Mouse (Mus musculus) heart, adult 2 months (tissue): ENCODE measurements around the gene Gm42688. TPM values are rescaled to one million over a fixed set of nuclear protein-coding genes. Genes with fewer than 3 reads are reported as not detected.

Experiments used
- DNase-seq, 2 experiments: peaks; one replicate each; pipeline ENCODE4 v3.0.0; 2021
- H3K27ac ChIP-seq: fragments of 200-600 bp; 2 replicates; pipeline ENCODE4 v1.8.1; 2022
- H3K27me3 ChIP-seq: fragments of 200-500 bp; 2 replicates; pipeline ENCODE4 v1.6.1; 2012; ENCODE audit warnings: mild to moderate bottlenecking, low read length, inconsistent platforms, mixed read lengths; ENCODE audit not compliant: control insufficient read depth, insufficient read depth
- H3K36me3 ChIP-seq: fragments of 200-500 bp; 2 replicates; pipeline ENCODE4 v1.6.1; 2012; ENCODE audit warnings: low read length, inconsistent platforms; ENCODE audit not compliant: control insufficient read depth, insufficient read depth
- H3K4me1 ChIP-seq: fragments of 200-500 bp; 2 replicates; pipeline ENCODE4 v1.6.1; 2011; ENCODE audit warnings: low read length; ENCODE audit not compliant: control insufficient read depth, insufficient read depth
- H3K4me3 ChIP-seq: fragments of 200-600 bp; 2 replicates; pipeline ENCODE4 v1.8.1; 2022
- H3K79me2 ChIP-seq: fragments of 200-500 bp; replicated peaks from 2 replicates; pipeline ENCODE4 v1.6.1; 2012; ENCODE audit warnings: mild to moderate bottlenecking, inconsistent platforms, low read length, moderate library complexity, mixed read lengths; ENCODE audit not compliant: control insufficient read depth, insufficient read depth
- H3K9ac ChIP-seq: fragments of 200-500 bp; 2 replicates; pipeline ENCODE4 v1.6.1; 2012; ENCODE audit warnings: low read depth, mild to moderate bottlenecking, control low read depth, inconsistent platforms, low read length, mixed read lengths
- CTCF ChIP-seq: fragments of 200-600 bp; IDR thresholded peaks from 2 replicates; pipeline ENCODE4 v1.8.1; 2022; ENCODE audit warnings: antibody characterized with exemption, mild to moderate bottlenecking, moderate library complexity
- EP300 ChIP-seq: fragments of 200-500 bp; IDR thresholded peaks from 2 replicates; pipeline ENCODE4 v1.6.1; 2011; ENCODE audit warnings: low read depth, low read length, control low read depth; ENCODE audit not compliant: insufficient read depth
- POLR2A ChIP-seq: fragments of 200-500 bp; IDR thresholded peaks from 2 replicates; pipeline ENCODE4 v1.6.1; 2011; ENCODE audit warnings: mild to moderate bottlenecking, low read depth, low read length, control low read depth; ENCODE audit not compliant: insufficient read depth
- WGBS: fragments of 180-500 bp; shearing (Covaris S2); methylation state at CpG from one replicate; pipeline ENCODE4 v1.1.7; 2018; 5-methylcytosine and 5-hydroxymethylcytosine counted together
- intact Hi-C: fragments of 180-260 bp; cut with DNase I; formaldehyde crosslinking; loops from one replicate; pipeline ENCODE4 v1.15.1; 2025
- long read RNA-seq: library from polyadenylated mRNA; stranded (forward); transcript quantifications from one replicate; pipeline ENCODE4 v2.0.0, GENCODE M21; 2021
- polyA plus RNA-seq: library from polyadenylated mRNA; depleted of rRNA; stranded (reverse); fragments of >200 nt; gene quantifications from 2 replicates; pipeline ENCODE4 v1.2.3, GENCODE M21; 2012; rRNA removed
- total RNA-seq, 2 experiments: library from RNA; stranded (reverse); gene quantifications; 2 replicates each; pipeline ENCODE4 v1.2.3; 2021

Gm42688 gene
- total RNA-seq = under 1 TPM; 0.80 to 0.94 TPM
- polyA plus RNA-seq = 1.6 TPM in 2 replicates
- long read RNA-seq, partial matches to known transcripts = 1 of 1 reads
- long read RNA-seq, other reads (novel, unspliced or antisense) = 0 of 1 reads

- Histone ChIP-seq H3K4me3 (peak within 1 kb of the TSS; percentile 72), H3K27me3 (no peaks in the 10 kb centered on the region), H3K79me2 (no peaks in the 10 kb centered on the region), H3K4me1 (peaks cover 4% of the 10 kb centered on the region), H3K36me3 (no peaks in the 10 kb centered on the region), H3K9ac (peak within 1 kb of the TSS; percentile 91), H3K27ac (peak within 1 kb of the TSS; percentile 89)
- WGBS = under 1% methylated on average over 25 of the region's 25 CpGs
- intact Hi-C loops = loop anchor here (1.0 to 10.0 kb wide), 2 partner anchors 105 to 163 kb away; no protein-coding TSS in a partner anchor
- peak; percentile 89 to 92 for DNase-seq
- TF ChIP-seq EP300 (peak; percentile 64; the same call in 1 of the 2 replicates), CTCF (peak; percentile 68), POLR2A (peak; percentile 68)
Measured at GRCm38 (mm10) chr6:83101316-83101687, at the start of gene Gm42688, which contains the start of gene Ccdc142. Gm42688 (plus strand) TSS chr6:83101617. Ccdc142 (plus strand) TSS chr6:83101601.

GRCm38 (mm10) chr6:83053136-83053960, 48.1 kb upstream of the Gm42688 start:
- intact Hi-C loops = no loop called here

GRCm38 (mm10) chr6:83054074-83054851, 47.2 kb upstream of the Gm42688 start, which contains the start of gene Aup1:
Aup1 (plus strand) TSS chr6:83054521.
- Histone ChIP-seq H3K79me2 (no peaks in the 10 kb centered on the region; the same call in 1 of the 2 replicates), H3K4me1 (peaks cover 8% of the 10 kb centered on the region), H3K27ac (peak within 1 kb of the TSS; percentile 93), H3K4me3 (peak within 1 kb of the TSS; percentile 88), H3K27me3 (no peaks in the 10 kb centered on the region), H3K9ac (peak within 1 kb of the TSS; percentile 92), H3K36me3 (no peaks in the 10 kb centered on the region)
- TF ChIP-seq POLR2A = peak; percentile 75
- TF ChIP-seq EP300 = peak; percentile 90
- no peak for TF ChIP-seq CTCF
- WGBS = under 1% methylated on average over 64 of the region's 64 CpGs
- DNase-seq = peak; percentile 97 to 98
- intact Hi-C loops = loop anchor here (1.0 to 2.0 kb wide), 3 partner anchors 23 to 57 kb away; partner anchors contain the start of genes Mrpl53 and Pcgf1

More at GRCm38 (mm10) chr6:83053136-83053960, 48.1 kb upstream of the Gm42688 start:
- Histone ChIP-seq H3K4me3 (peak overlapping the region; percentile 88), H3K36me3 (no peaks in the 10 kb centered on the region), H3K9ac (peak overlapping the region; percentile 75), H3K79me2 (no peaks in the 10 kb centered on the region; the same call in 1 of the 2 replicates), H3K27ac (peak overlapping the region; percentile 93), H3K27me3 (no peaks in the 10 kb centered on the region; the same call in 1 of the 2 replicates), H3K4me1 (peaks cover 8% of the 10 kb centered on the region)
- peak; percentile 43 for DNase-seq
- no peak for TF ChIP-seq CTCF
- TF ChIP-seq POLR2A = no peak
- TF ChIP-seq EP300 = no peak
- WGBS = 4% methylated on average over 26 of the region's 26 CpGs

DNA sequence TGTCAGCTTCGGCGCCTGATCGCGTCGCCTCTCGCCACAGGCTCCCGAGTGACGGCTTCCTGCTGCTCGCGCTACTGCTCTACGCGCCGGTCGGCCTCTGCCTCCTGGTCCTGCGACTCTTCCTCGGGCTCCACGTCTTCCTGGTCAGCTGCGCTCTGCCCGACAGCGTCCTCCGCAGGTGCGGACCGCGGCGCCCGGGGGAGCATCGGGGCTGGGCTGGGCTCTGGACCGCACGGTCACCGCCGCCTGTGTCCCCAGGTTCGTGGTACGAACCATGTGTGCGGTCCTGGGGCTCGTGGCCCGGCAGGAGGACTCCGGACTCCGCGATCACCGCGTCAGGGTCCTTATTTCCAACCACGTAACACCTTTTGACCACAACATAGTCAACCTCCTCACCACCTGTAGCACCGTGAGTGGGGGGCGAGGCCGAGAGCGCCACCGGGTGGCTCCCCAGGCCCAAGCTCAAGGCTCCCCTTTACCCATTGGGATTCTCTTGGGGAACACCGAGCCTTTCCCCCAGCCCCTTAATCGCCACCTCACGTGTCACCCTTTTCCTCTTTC, 46.5 kb upstream of the Gm42688 start, which contains the start of gene Htra2:
Htra2 (minus strand) TSS at position 403 of the 561 bp plus-strand sequence.
- intact Hi-C loops = loop anchor here (1.0 to 2.0 kb wide), 3 partner anchors 22 to 58 kb away; partner anchors contain the start of genes Mrpl53 and Pcgf1
- Histone ChIP-seq H3K36me3 (no peaks in the 10 kb centered on the region), H3K4me3 (peak within 1 kb of the TSS; percentile 88), H3K27ac (peak within 1 kb of the TSS; percentile 93), H3K27me3 (no peaks in the 10 kb centered on the region), H3K79me2 (no peaks in the 10 kb centered on the region; the same call in 1 of the 2 replicates), H3K9ac (peak within 1 kb of the TSS; percentile 92), H3K4me1 (peaks cover 8% of the 10 kb centered on the region)
- under 1% methylated on average over 50 of the region's 50 CpGs for WGBS
- peak; percentile 53 for TF ChIP-seq CTCF
- no peak for TF ChIP-seq POLR2A
- no peak for DNase-seq

GRCm38 (mm10) chr6:83057790-83058189, 43.6 kb upstream of the Gm42688 start, which contains the start of gene Dqx1:
Dqx1 (plus strand) TSS chr6:83057844.
- no peak within 1 kb of the TSS for H3K9ac ChIP-seq
- DNase-seq = no peak
- H3K4me1 ChIP-seq = peaks cover 7% of the 10 kb centered on the region
- no peak within 1 kb of the TSS for H3K27ac ChIP-seq
- no peak within 1 kb of the TSS for H3K4me3 ChIP-seq
- intact Hi-C loops = no loop called here
- H3K27me3 ChIP-seq = no peaks in the 10 kb centered on the region
- H3K79me2 ChIP-seq = no peaks in the 10 kb centered on the region; the same call in 1 of the 2 replicates
- H3K36me3 ChIP-seq = no peaks in the 10 kb centered on the region
- TF ChIP-seq EP300 = no peak
- no peak for TF ChIP-seq CTCF
- no peak for TF ChIP-seq POLR2A
- WGBS = 72% methylated on average over 3 of the region's 3 CpGs
